Mouse (Mus musculus) MEL (cell line): ENCODE measurements around the gene Slk.

Experiments used
- CTCF ChIP-seq, 3 experiments: IDR thresholded peaks in 2 of 3; conservative IDR thresholded peaks in 1 of 3; 2 replicates each; pipeline ENCODE4 v1.5.1; 2011 to 2012; ENCODE audit warnings: low read length in 3 of 3, low read depth in 2 of 3, mild to moderate bottlenecking in 2 of 3, improper control_type of control experiment in 1 of 3, inconsistent platforms in 1 of 3, mixed read lengths in 1 of 3, moderate library complexity in 1 of 3; ENCODE audit not compliant: control insufficient read depth in 1 of 3, insufficient read depth in 1 of 3, poor library complexity in 1 of 3, severe bottlenecking in 1 of 3
- EP300 ChIP-seq, 2 experiments: IDR thresholded peaks; 2 replicates each; pipeline ENCODE4 v1.6.1; 2011; ENCODE audit warnings: improper control_type of control experiment in 2 of 2, low read length in 2 of 2, low read depth in 1 of 2, mild to moderate bottlenecking in 1 of 2
- GABPA ChIP-seq: IDR thresholded peaks from 2 replicates; pipeline ENCODE4 v1.6.1; 2012; ENCODE audit warnings: low read depth, mild to moderate bottlenecking, inconsistent platforms, low read length, improper control_type of control experiment, moderate library complexity
- GATA1 ChIP-seq: IDR thresholded peaks from 2 replicates; pipeline ENCODE4 v1.6.1; 2011; ENCODE audit warnings: low read depth, low read length, improper control_type of control experiment
- MAZ ChIP-seq: IDR thresholded peaks from 2 replicates; pipeline ENCODE4 v1.6.1; 2012; ENCODE audit warnings: low read depth, mild to moderate bottlenecking, inconsistent platforms, low read length, improper control_type of control experiment
- MYB ChIP-seq: IDR thresholded peaks from 2 replicates; pipeline ENCODE4 v1.6.1; 2011; ENCODE audit warnings: mild to moderate bottlenecking, low read depth, low read length, improper control_type of control experiment
- MYC ChIP-seq: IDR thresholded peaks from 2 replicates; pipeline ENCODE4 v1.6.1; 2011; ENCODE audit warnings: low read depth, mild to moderate bottlenecking, low read length, improper control_type of control experiment, moderate library complexity
- NRF1 ChIP-seq: IDR thresholded peaks from 2 replicates; pipeline ENCODE4 v1.6.1; 2014; ENCODE audit warnings: low read depth, mild to moderate bottlenecking, inconsistent platforms, low read length, improper control_type of control experiment, moderate library complexity; ENCODE audit not compliant: poor library complexity, insufficient read depth, severe bottlenecking
- POLR2A ChIP-seq, 2 experiments: IDR thresholded peaks; 2 replicates each; pipeline ENCODE4 v1.6.1; 2011 to 2012; ENCODE audit warnings: low read length in 2 of 2, mild to moderate bottlenecking in 2 of 2, control low read depth in 1 of 2, improper control_type of control experiment in 1 of 2, low read depth in 1 of 2, moderate library complexity in 1 of 2; ENCODE audit not compliant: control insufficient read depth in 1 of 2, insufficient read depth in 1 of 2, poor library complexity in 1 of 2
- TCF12 ChIP-seq: IDR thresholded peaks from 2 replicates; pipeline ENCODE4 v1.6.1; 2014; ENCODE audit warnings: low read depth, mild to moderate bottlenecking, inconsistent platforms, low read length, improper control_type of control experiment, moderate library complexity
- USF1 ChIP-seq: IDR thresholded peaks from 2 replicates; pipeline ENCODE4 v1.6.1; 2014; ENCODE audit warnings: low read depth, mild to moderate bottlenecking, inconsistent platforms, low read length, improper control_type of control experiment, moderate library complexity
- ZNF384 ChIP-seq: IDR thresholded peaks from 2 replicates; pipeline ENCODE4 v1.6.1; 2012; ENCODE audit warnings: low read depth, mild to moderate bottlenecking, inconsistent platforms, low read length, improper control_type of control experiment

GRCm38 (mm10) chr19:47629068-47629467, 49.6 kb downstream of the Slk start:
- TF ChIP-seq CTCF (IDR thresholded peaks at IDR 0.05 in 2 of 3, conservative IDR thresholded peaks at IDR 0.05 in 1 of 3; ENCODE audit: control insufficient read depth in 1 of 3, insufficient read depth in 1 of 3, low read depth in 2 of 3, low read length in 3 of 3, poor library complexity in 1 of 3, severe bottlenecking in 1 of 3) (no peak), MYC (no peak), MYB (no peak), EP300 (IDR thresholded peaks at IDR 0.05; ENCODE audit: low read depth in 1 of 2, low read length in 2 of 2) (no peak), POLR2A (IDR thresholded peaks at IDR 0.05; ENCODE audit: control insufficient read depth in 1 of 2, insufficient read depth in 1 of 2, low read depth in 1 of 2, low read length in 2 of 2, poor library complexity in 1 of 2) (no peak), USF1 (no peak), GABPA (no peak), GATA1 (no peak), TCF12 (no peak), ZNF384 (no peak), MAZ (no peak), NRF1 (no peak)
